Mouse (Mus musculus) ES-E14 (cell line): ENCODE data around the gene Nav3. TPM values are rescaled to one million over a fixed set of nuclear protein-coding genes. Genes with fewer than 3 reads are reported as not detected.

Experiments
- DNase-seq: peaks from one replicate; pipeline ENCODE4 v3.0.0-alpha.2; 2013; ENCODE audit warnings: low read depth, low spot score
- H3K27ac ChIP-seq: 2 replicates; pipeline ENCODE4 v1.5.1; 2012; ENCODE audit warnings: low read depth, mild to moderate bottlenecking, low read length, moderate library complexity, mixed read lengths; ENCODE audit not compliant: poor library complexity, insufficient read depth, severe bottlenecking
- H3K36me3 ChIP-seq: 2 replicates; pipeline ENCODE4 v1.6.1; 2012; ENCODE audit warnings: mild to moderate bottlenecking, low read length, moderate library complexity, mixed read lengths; ENCODE audit not compliant: control insufficient read depth, poor library complexity, insufficient read depth, severe bottlenecking
- H3K4me1 ChIP-seq, 2 experiments: fragments of 150-350 bp in 1 of 2; sonication (generic) in 1 of 2; 2 replicates each; pipeline ENCODE4 v1.6.1; 2012; ENCODE audit warnings: low read length in 2 of 2, mild to moderate bottlenecking in 1 of 2, mixed read lengths in 1 of 2; ENCODE audit not compliant: control insufficient read depth in 2 of 2, insufficient read depth in 2 of 2, poor library complexity in 1 of 2
- H3K4me3 ChIP-seq, 2 experiments: fragments of 150-350 bp in 1 of 2; sonication (generic) in 1 of 2; 2 replicates each; pipeline ENCODE4 v1.5.1; 2012; ENCODE audit warnings: low read length in 2 of 2, low read depth in 1 of 2, mild to moderate bottlenecking in 1 of 2, mixed read lengths in 1 of 2; ENCODE audit not compliant: insufficient read depth in 1 of 2, poor library complexity in 1 of 2, severe bottlenecking in 1 of 2
- H3K9ac ChIP-seq: 2 replicates; pipeline ENCODE4 v1.6.1; 2012; ENCODE audit warnings: low read depth, mild to moderate bottlenecking, low read length, mixed read lengths; ENCODE audit not compliant: poor library complexity, insufficient read depth, severe bottlenecking
- H3K9me3 ChIP-seq: fragments of 150-350 bp; sonication (generic); 2 replicates; pipeline ENCODE4 v1.6.1; 2012; ENCODE audit warnings: low read depth, mild to moderate bottlenecking, low read length; ENCODE audit not compliant: control insufficient read depth, insufficient read depth
- CHD2 ChIP-seq: IDR thresholded peaks from 2 replicates; pipeline ENCODE4 v1.6.1; 2014; ENCODE audit warnings: mild to moderate bottlenecking, low read depth, low read length, inconsistent platforms
- HCFC1 ChIP-seq: IDR thresholded peaks from 2 replicates; pipeline ENCODE4 v1.6.1; 2012; ENCODE audit warnings: low read length, inconsistent platforms, borderline replicate concordance; ENCODE audit not compliant: insufficient read depth
- MAFK ChIP-seq: IDR thresholded peaks from 2 replicates; pipeline ENCODE4 v1.6.1; 2014; ENCODE audit warnings: mild to moderate bottlenecking, low read depth, low read length, inconsistent platforms; ENCODE audit not compliant: insufficient read depth
- ZC3H11A ChIP-seq: IDR thresholded peaks from 2 replicates; pipeline ENCODE4 v1.6.1; 2012; ENCODE audit warnings: low read depth, mild to moderate bottlenecking, inconsistent platforms, low read length, borderline replicate concordance
- ZNF384 ChIP-seq: IDR thresholded peaks from 2 replicates; pipeline ENCODE4 v1.6.1; 2012; ENCODE audit warnings: low read depth, low read length, inconsistent platforms
- in situ Hi-C, 2 experiments: fragments of 600-800 bp; cut with MboI; formaldehyde crosslinking; loops; one replicate each; pipeline ENCODE4 v1.15.1; 2025; ENCODE audit warnings: low sequenced_read_pairs in 2 of 2, inconsistent platforms in 1 of 2; ENCODE audit not compliant: unreplicated experiment in 2 of 2
- total RNA-seq: library from RNA; depleted of rRNA; stranded (reverse); fragments of 300-350 nt; gene quantifications from 2 replicates; pipeline ENCODE4 v1.2.3, GENCODE M21; 2012

The Nav3 gene
- total RNA-seq, 1 experiment, result 1.4 TPM

DNA sequence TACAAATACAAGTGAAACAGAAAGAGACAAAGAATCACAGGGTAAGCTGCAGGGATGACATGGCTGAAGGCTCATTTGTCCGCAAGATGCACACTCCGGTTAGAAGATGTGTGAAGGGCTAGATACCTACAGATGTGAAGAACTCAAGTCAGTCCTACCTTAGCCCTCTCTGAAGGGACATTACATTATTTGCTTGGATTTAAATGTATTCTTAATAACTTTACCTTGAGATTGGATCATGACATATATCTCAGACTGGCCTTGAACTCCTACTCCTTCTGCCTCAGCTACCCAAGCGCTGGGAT lies 566.9 kb downstream of the Nav3 start:
- TF ChIP-seq ZC3H11A (no peak), HCFC1 (no peak), ZNF384 (no peak), MAFK (no peak), CHD2 (no peak)
- H3K4me3 ChIP-seq, result no peak overlapping the region
- no peaks in the 10 kb centered on the region for H3K9me3 ChIP-seq
- no peak overlapping the region for H3K9ac ChIP-seq
- in situ Hi-C loops, result no loop called here
- no peak overlapping the region for H3K27ac ChIP-seq
- no peaks in the 10 kb centered on the region for H3K36me3 ChIP-seq
- DNase-seq, result no peak
- no peaks in the 10 kb centered on the region for H3K4me1 ChIP-seq

DNA sequence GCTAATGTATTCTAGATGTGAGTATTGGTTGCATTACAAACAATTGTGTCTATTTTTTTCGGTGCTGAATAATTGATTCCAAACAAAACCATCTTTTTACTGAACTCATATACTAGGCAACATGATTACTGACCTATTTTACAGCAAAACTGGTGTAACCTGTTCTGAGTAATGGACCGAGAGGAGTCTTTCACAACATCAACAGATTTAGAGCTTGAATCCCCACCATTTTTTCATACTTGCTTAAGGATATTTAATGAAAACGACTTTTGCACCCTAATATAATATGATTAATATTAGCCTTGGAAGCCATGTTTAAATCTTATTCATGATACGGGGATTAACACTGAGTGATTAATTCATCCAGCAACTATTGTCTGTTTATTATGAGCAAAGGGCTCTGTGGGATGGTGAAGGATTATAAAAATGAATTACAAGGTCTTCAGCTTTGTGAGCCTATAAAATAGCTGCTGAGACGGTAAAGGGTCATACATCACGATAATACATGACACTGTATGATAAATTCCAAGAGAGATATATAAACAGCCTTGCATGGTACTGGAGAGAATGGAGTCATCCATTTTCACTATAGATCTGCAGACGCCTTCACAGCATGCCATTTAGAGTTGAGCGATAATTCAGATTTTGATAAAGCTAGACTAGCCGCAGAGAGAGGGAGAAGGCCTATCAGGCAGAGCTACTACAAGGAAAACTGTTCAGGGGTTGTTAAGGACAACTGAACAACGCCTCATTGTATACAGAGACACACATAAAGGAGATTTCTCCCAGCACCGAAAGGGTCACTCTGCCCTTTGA lies 567.4 kb downstream of the Nav3 start:
- DNase-seq, result no peak
- Histone ChIP-seq H3K4me1 (no peaks in the 10 kb centered on the region), H3K4me3 (no peak overlapping the region), H3K9me3 (no peaks in the 10 kb centered on the region), H3K36me3 (no peaks in the 10 kb centered on the region), H3K27ac (no peak overlapping the region), H3K9ac (no peak overlapping the region)
- TF ChIP-seq CHD2 (no peak), MAFK (no peak), ZC3H11A (no peak), ZNF384 (no peak), HCFC1 (no peak)
- in situ Hi-C loops, result no loop called here

DNA sequence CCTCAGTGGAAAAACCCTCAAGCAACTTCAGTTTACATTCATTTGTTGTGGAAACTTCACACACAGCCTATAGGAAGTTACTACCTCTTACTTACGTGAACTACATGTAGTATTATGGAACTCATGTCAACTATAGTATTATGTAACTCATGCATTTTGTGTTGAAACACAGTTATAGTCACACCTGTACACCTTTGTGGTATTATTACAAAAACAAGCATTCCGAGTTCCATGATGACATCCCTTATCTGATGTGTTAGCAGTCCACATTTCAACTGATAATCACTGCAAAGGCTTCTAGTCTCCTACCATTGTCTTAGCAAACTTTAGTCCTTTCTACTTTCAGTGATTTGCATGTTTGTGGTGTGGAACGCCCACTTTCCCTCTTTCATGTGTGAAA lies 568.8 kb downstream of the Nav3 start:
- Histone ChIP-seq H3K4me3 (no peak overlapping the region), H3K9me3 (no peaks in the 10 kb centered on the region), H3K27ac (no peak overlapping the region), H3K4me1 (no peaks in the 10 kb centered on the region), H3K36me3 (no peaks in the 10 kb centered on the region), H3K9ac (no peak overlapping the region)
- TF ChIP-seq CHD2, result no peak
- no peak for TF ChIP-seq MAFK
- TF ChIP-seq HCFC1, result no peak
- TF ChIP-seq ZC3H11A, result no peak
- TF ChIP-seq ZNF384, result no peak
- in situ Hi-C loops, result no loop called here
- DNase-seq, result no peak

DNA sequence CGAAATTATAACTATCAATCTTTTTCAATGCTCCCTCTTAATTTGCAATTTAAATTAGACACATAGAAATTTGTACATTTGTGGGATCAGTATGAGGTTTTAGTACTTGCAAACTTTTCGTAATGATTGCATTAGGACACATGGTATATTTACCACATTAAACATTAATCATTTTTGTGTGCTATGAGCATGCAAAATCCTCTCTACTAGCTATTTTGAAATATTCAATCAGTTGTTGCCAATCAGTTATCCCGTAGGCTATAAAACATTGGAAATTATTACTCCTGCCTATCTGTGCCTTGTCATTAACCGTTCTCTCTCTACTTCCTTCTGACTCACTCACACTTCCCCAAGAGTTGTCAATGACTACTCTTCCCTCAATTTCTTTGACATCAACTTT lies 579.9 kb downstream of the Nav3 start:
- no peak overlapping the region for H3K9ac ChIP-seq
- no peaks in the 10 kb centered on the region for H3K36me3 ChIP-seq
- TF ChIP-seq ZNF384 (no peak), HCFC1 (no peak), MAFK (no peak), CHD2 (no peak), ZC3H11A (no peak)
- in situ Hi-C loops, result loop anchor here in 1 of 2 experiments (10.0 kb wide), 1 partner anchor 111 kb away; no protein-coding TSS in a partner anchor
- no peaks in the 10 kb centered on the region for H3K4me1 ChIP-seq
- no peak overlapping the region for H3K27ac ChIP-seq
- no peak for DNase-seq
- H3K9me3 ChIP-seq, result no peaks in the 10 kb centered on the region
- no peak overlapping the region for H3K4me3 ChIP-seq
